Mouse (Mus musculus) liver, embryonic 14.5 days (tissue): Measurements from ENCODE around the gene Faim2. TPM values are rescaled to one million over a fixed set of nuclear protein-coding genes. Genes with fewer than 3 reads are reported as not detected.

ENCODE experiments used
- ATAC-seq: fragments of 200-750 bp; cut with Nextera tagmentation; 2 replicates; pipeline ENCODE4 v1.8.0; 2017; ENCODE audit warnings: moderate number of reproducible peaks, mild to moderate bottlenecking, moderate library complexity; ENCODE audit not compliant: insufficient read depth
- DNase-seq, 3 experiments: peaks; one replicate each; pipeline ENCODE4 v3.0.0-alpha.2; 2012 to 2013; ENCODE audit warnings: low read depth in 3 of 3, low spot score in 3 of 3
- H3K27ac ChIP-seq: fragments of 300-500 bp; sonication (generic); 2 replicates; pipeline ENCODE4 v1.5.1; 2014; ENCODE audit warnings: moderate library complexity, mild to moderate bottlenecking, control low read depth, inconsistent platforms
- H3K27me3 ChIP-seq: fragments of 300-500 bp; sonication (generic); 2 replicates; pipeline ENCODE4 v1.6.1; 2014; ENCODE audit warnings: mild to moderate bottlenecking, low read length, moderate library complexity; ENCODE audit not compliant: control insufficient read depth, insufficient read depth
- H3K36me3 ChIP-seq: fragments of 300-500 bp; sonication (generic); replicated peaks from 2 replicates; pipeline ENCODE4 v1.6.1; 2014; ENCODE audit warnings: low read depth; ENCODE audit not compliant: control insufficient read depth, insufficient read depth
- H3K4me1 ChIP-seq, 2 experiments: fragments of 200-500 bp in 1 of 2; fragments of 300-500 bp in 1 of 2; sonication (generic) in 1 of 2; replicated peaks; 2 replicates each; pipeline ENCODE4 v1.6.1; 2012 to 2014; ENCODE audit warnings: antibody characterized with exemption in 1 of 2, inconsistent platforms in 1 of 2, low read length in 1 of 2; ENCODE audit not compliant: control insufficient read depth in 2 of 2, insufficient read depth in 2 of 2
- H3K4me2 ChIP-seq: fragments of 300-500 bp; sonication (generic); 2 replicates; pipeline ENCODE4 v1.6.1; 2014; ENCODE audit warnings: low read depth, mild to moderate bottlenecking, control low read depth, moderate library complexity
- H3K4me3 ChIP-seq, 2 experiments: fragments of 200-500 bp in 1 of 2; fragments of 300-500 bp in 1 of 2; sonication (generic) in 1 of 2; 2 replicates each; pipeline ENCODE4 v1.5.1; 2012 to 2014; ENCODE audit warnings: low read depth in 2 of 2, low read length in 2 of 2, mild to moderate bottlenecking in 2 of 2, control low read depth in 1 of 2, inconsistent platforms in 1 of 2, moderate library complexity in 1 of 2; ENCODE audit not compliant: insufficient read depth in 1 of 2
- H3K9ac ChIP-seq: fragments of 300-500 bp; sonication (generic); replicated peaks from 2 replicates; pipeline ENCODE4 v1.6.1; 2014; ENCODE audit warnings: mild to moderate bottlenecking, control low read depth, moderate library complexity
- H3K9me3 ChIP-seq: fragments of 300-500 bp; sonication (generic); 2 replicates; pipeline ENCODE4 v1.6.1; 2016; ENCODE audit warnings: low read length, mixed read lengths; ENCODE audit not compliant: control insufficient read depth
- CTCF ChIP-seq: IDR thresholded peaks from 2 replicates; pipeline ENCODE4 v1.5.1; 2016; ENCODE audit warnings: antibody characterized with exemption, low read depth, control low read depth
- EP300 ChIP-seq: IDR thresholded peaks from 2 replicates; pipeline ENCODE4 v1.6.1; 2016; ENCODE audit warnings: antibody characterized with exemption, low read depth
- WGBS: fragments of 180-500 bp; shearing (Covaris S2); extraction: QIAGEN DNeasy Blood & Tissue Kit; methylation state at CpG from one replicate; pipeline ENCODE4 v1.1.7; 2014; ENCODE audit not compliant: insufficient replicate concordance; 5-methylcytosine and 5-hydroxymethylcytosine counted together
- polyA plus RNA-seq, 2 experiments: library from polyadenylated mRNA; depleted of rRNA in 1 of 2; stranded (reverse) in 1 of 2; unstranded in 1 of 2; fragments of >200 nt; fragmentation: Nextera tagmentation in 1 of 2; extraction: Ambion mirVana in 1 of 2; gene quantifications; 2 replicates each; pipeline versions ENCODE4 v1.2.1 to v1.2.3; 2012 to 2014

The Faim2 gene
- polyA plus RNA-seq, 2 experiments, result not detected

DNA sequence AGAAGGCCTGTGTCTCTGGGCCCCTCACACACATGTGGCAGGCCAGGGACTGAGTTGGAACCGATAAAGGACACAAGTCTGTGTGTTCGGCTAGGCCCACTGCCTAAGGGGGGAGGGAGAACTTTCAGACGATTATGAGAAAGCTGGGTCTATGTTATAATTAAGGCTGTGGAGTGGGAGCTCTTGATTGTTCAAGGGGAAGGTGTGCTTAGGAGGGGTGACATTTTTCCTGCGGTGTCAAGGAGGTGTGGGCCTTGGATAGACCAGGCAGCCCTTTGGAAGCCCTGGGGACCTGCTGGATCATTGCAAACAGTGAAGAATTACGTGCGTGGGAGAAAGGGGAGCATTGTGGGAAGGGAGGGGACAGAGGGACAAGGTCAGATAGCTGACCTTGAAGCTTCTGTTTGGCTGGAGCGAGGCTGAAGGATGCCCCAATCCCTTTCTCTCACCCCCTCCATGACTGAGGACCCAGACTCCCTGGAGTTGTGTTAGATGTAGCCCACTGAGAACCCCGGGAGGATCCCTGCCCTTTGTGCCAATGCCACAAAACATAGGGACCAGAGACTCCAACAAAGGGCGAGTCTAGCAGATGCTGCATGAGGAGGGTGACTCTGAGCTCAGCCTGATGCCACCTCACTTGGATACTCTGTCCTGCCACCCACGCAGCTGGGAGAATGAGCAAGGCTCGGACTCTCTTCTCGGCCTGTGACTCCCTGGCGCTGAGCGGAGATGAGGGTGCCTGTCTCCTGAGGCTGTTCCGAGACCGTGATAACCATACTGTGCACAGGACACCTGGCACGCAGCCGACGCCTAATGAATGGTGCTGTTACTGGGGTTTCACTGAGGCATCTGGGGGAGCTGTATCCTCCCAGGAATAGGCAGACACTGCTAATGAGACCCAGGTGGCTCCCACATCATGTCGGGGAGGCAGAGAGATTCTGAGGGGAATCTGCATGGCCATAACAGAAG is 26.4 kb downstream of the Faim2 start:
- no peaks in the 10 kb centered on the region for H3K36me3 ChIP-seq
- WGBS, result 64% methylated on average over 20 of the region's 20 CpGs
- DNase-seq (no peak), ATAC-seq (no peak)
- no peaks in the 10 kb centered on the region for H3K9me3 ChIP-seq
- H3K9ac ChIP-seq, result no peak overlapping the region
- H3K4me3 ChIP-seq, result no peak overlapping the region
- no peak overlapping the region for H3K27ac ChIP-seq
- 0 out of 4 replicates have a peak, but pooled peaks cover 0 to 7% of the 10 kb centered on the region in 2 experiments for H3K4me1 ChIP-seq
- no peak overlapping the region for H3K4me2 ChIP-seq
- H3K27me3 ChIP-seq, result no peaks in the 10 kb centered on the region
- TF ChIP-seq CTCF, result no peak
- TF ChIP-seq EP300, result no peak

DNA sequence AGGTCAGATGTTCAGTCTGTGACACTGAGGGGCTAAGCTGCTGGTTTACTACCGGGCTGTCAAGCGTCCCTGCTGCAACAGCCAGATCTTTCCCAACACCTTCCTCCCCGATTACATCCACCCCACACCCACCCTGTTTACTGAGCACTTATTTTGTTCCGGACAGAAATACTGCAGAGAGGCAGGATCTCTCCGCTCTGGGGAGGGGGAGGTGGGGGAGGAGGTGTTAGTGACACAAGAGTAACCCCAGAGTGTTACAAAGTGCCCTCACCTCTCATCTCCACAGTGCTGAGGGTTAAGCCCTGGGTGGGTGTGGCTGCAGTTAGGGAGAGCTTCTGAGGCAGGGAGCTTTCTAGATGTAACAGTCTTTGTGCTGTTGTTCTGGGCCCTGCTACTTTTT is 27.6 kb downstream of the Faim2 start:
- H3K27ac ChIP-seq, result no peak overlapping the region
- 18% methylated on average over 5 of the region's 5 CpGs for WGBS
- H3K4me2 ChIP-seq, result no peak overlapping the region
- no peak overlapping the region for H3K4me3 ChIP-seq
- H3K9ac ChIP-seq, result no peak overlapping the region
- ATAC-seq (no peak), DNase-seq (no peak)
- no peak for TF ChIP-seq CTCF
- no peaks in the 10 kb centered on the region for H3K27me3 ChIP-seq
- H3K36me3 ChIP-seq, result no peaks in the 10 kb centered on the region
- H3K4me1 ChIP-seq, result 0 out of 4 replicates have a peak, but pooled peaks cover 0 to 7% of the 10 kb centered on the region in 2 experiments
- no peaks in the 10 kb centered on the region for H3K9me3 ChIP-seq

DNA sequence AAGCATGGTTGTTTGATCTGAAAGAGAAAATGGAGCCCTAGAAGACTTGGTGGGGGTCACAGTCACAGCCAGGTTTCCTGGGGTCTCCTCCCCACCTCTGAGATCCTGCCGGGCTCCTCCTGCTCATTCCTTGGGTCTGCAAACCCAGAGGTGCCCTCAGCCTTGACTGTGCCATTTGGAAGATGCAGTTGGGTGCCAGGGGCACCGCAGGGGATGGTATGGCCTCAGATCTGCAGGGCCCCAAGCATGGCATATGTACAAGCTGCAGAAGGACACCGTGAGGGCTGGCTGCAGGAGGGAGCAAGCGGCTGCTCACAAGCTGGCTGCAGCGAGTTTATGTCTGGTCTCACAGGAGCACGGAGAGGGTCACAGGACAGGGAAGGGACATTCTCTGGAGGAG is 28.2 kb downstream of the Faim2 start:
- no peak for DNase-seq
- WGBS, result 42% methylated on average over 6 of the region's 6 CpGs
- H3K27me3 ChIP-seq, result no peaks in the 10 kb centered on the region
- no peak overlapping the region for H3K9ac ChIP-seq
- no peaks in the 10 kb centered on the region for H3K36me3 ChIP-seq
- no peak overlapping the region for H3K4me2 ChIP-seq
- no peaks in the 10 kb centered on the region for H3K9me3 ChIP-seq
- ATAC-seq, result no peak
- H3K4me3 ChIP-seq, result no peak overlapping the region
- TF ChIP-seq CTCF (no peak), EP300 (no peak)
- H3K27ac ChIP-seq, result no peak overlapping the region
- 0 out of 4 replicates have a peak, but pooled peaks cover 0 to 5% of the 10 kb centered on the region in 2 experiments for H3K4me1 ChIP-seq

DNA sequence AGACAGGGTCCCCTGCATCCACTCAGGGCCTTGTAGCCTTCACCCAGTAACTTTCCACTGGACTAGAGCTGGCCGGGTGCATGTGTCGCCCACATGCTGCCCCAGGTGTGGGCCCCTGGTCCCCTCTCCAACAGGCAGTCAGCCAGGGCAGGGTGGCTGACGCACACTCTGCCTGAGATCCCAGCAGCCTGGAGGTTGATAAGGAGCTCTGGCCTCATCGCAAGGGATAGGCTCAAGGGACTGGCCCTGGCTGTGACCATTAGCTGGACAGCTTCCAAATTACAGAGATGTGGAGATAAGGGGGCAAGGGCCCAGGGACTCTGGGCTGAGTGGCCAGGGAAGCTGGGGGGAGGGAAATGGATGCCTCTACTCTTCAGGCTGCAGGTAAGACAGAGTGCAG is 29.2 kb downstream of the Faim2 start:
- no peak overlapping the region for H3K4me2 ChIP-seq
- no peak for ATAC-seq
- H3K27me3 ChIP-seq, result no peaks in the 10 kb centered on the region
- 32% methylated on average over 4 of the region's 4 CpGs for WGBS
- H3K27ac ChIP-seq, result no peak overlapping the region
- 0 out of 4 replicates have a peak, but pooled peaks cover 0 to 5% of the 10 kb centered on the region in 2 experiments for H3K4me1 ChIP-seq
- H3K36me3 ChIP-seq, result no peaks in the 10 kb centered on the region
- TF ChIP-seq EP300, result no peak
- no peak for TF ChIP-seq CTCF
- DNase-seq, result no peak
- no peak overlapping the region for H3K4me3 ChIP-seq
- H3K9me3 ChIP-seq, result no peaks in the 10 kb centered on the region
- H3K9ac ChIP-seq, result no peak overlapping the region

DNA sequence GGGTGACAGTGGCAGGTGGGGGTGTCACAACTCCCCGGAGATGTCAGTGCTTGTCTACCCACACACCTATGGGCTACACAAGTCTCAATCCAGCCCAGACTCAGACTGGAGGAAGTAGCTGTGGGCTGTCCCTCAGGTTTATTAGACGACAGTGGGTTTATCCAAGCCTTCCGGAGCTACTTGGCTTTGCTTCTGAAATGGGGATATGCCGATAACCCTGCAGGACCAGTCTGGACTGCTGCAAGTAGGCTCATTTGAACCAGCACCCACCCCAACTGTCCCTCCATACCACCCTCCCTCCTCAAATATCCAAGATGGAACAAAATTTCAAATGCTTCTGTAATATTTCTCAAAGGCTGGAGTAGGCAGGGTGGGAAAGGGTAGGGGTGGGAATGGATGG is 29.6 kb downstream of the Faim2 start:
- Histone ChIP-seq H3K36me3 (no peaks in the 10 kb centered on the region), H3K27me3 (no peaks in the 10 kb centered on the region), H3K9ac (no peak overlapping the region), H3K4me2 (no peak overlapping the region), H3K4me3 (no peak overlapping the region), H3K9me3 (no peaks in the 10 kb centered on the region), H3K4me1 (0 out of 4 replicates have a peak, but pooled peaks cover 0 to 5% of the 10 kb centered on the region in 2 experiments), H3K27ac (no peak overlapping the region)
- DNase-seq (no peak), ATAC-seq (no peak)
- TF ChIP-seq CTCF (no peak), EP300 (no peak)
- WGBS, result 65% methylated on average over 4 of the region's 4 CpGs
